Mouse (Mus musculus) frontal cortex, postnatal 14 days (tissue): Measurements from ENCODE around the gene Fam193b.

Source experiments
- DNase-seq, 2 experiments: peaks; one replicate each; pipeline ENCODE4 v3.0.0; 2022; ENCODE audit warnings: low spot score in 2 of 2

Fam193b gene

GRCm38 (mm10) chr13:55500575-55500974 lies 70.3 kb downstream of the Fam193b start:
- no peak for DNase-seq

GRCm38 (mm10) chr13:55498906-55499305 lies 72.0 kb downstream of the Fam193b start:
- no peak for DNase-seq

GRCm38 (mm10) chr13:55496661-55497060 lies 74.3 kb downstream of the Fam193b start:
- no peak for DNase-seq

- DNase-seq = no peak
Measured at GRCm38 (mm10) chr13:55495702-55496101, 75.2 kb downstream of the Fam193b start.

GRCm38 (mm10) chr13:55494883-55495621 lies 75.9 kb downstream of the Fam193b start:
- DNase-seq = no peak

GRCm38 (mm10) chr13:55494257-55494656 lies 76.7 kb downstream of the Fam193b start:
- no peak for DNase-seq
